Mouse (Mus musculus): Measurements from ENCODE around the gene Vgf. TPM values are rescaled to one million over a fixed set of nuclear protein-coding genes. Genes with fewer than 3 reads are reported as not detected.
A peak's percentile ranks its signal among the peaks of the same experiment; 100 is the strongest.

Vgf gene
- polyA plus RNA-seq, 1 experiment from 2014 or later = 1.1 TPM

- WGBS = 27% methylated on average over 6 of the region's 6 CpGs
- no peak overlapping the region for H3K27ac ChIP-seq
- peaks cover 31% of the 10 kb centered on the region for H3K4me1 ChIP-seq
Measured at GRCm38 (mm10) chr5:137074191-137074651, 48.0 kb downstream of the Vgf start.

GRCm38 (mm10) chr5:137075726-137076125 lies 49.5 kb downstream of the Vgf start:
- 60% methylated on average over 6 of the region's 6 CpGs for WGBS
- Histone ChIP-seq H3K4me3 (replicated peaks) (no peak overlapping the region), H3K27me3 (replicated peaks) (no peaks in the 10 kb centered on the region), H3K36me3 (no peaks in the 10 kb centered on the region), H3K27ac (peak overlapping the region; percentile 81), H3K9me3 (no peaks in the 10 kb centered on the region), H3K4me1 (peaks cover 35% of the 10 kb centered on the region), H3K9ac (no peak overlapping the region), H3K4me2 (no peak overlapping the region)
- no peak for ATAC-seq (ENCODE audit: insufficient read depth, low FRiP score, low read depth)

More at GRCm38 (mm10) chr5:137074191-137074651, 48.0 kb downstream of the Vgf start:
- Histone ChIP-seq H3K4me2 (no peak overlapping the region), H3K9ac (no peak overlapping the region), H3K27me3 (replicated peaks) (no peaks in the 10 kb centered on the region), H3K4me3 (replicated peaks) (no peak overlapping the region), H3K36me3 (no peaks in the 10 kb centered on the region), H3K9me3 (no peaks in the 10 kb centered on the region)
- no peak for ATAC-seq (ENCODE audit: insufficient read depth, low FRiP score, low read depth)

- H3K4me3 ChIP-seq (replicated peaks) = no peak overlapping the region
- peak overlapping the region; percentile 81 for H3K27ac ChIP-seq
- peaks cover 35% of the 10 kb centered on the region for H3K4me1 ChIP-seq
- no peak overlapping the region for H3K9ac ChIP-seq
- WGBS = 36% methylated on average over 11 of the region's 12 CpGs
- H3K36me3 ChIP-seq = no peaks in the 10 kb centered on the region
- no peaks in the 10 kb centered on the region for H3K9me3 ChIP-seq
- ATAC-seq (ENCODE audit: insufficient read depth, low FRiP score, low read depth) = peak; percentile 23; the same call in 1 of the 2 replicates
- H3K27me3 ChIP-seq (replicated peaks) = no peaks in the 10 kb centered on the region
- H3K4me2 ChIP-seq = no peak overlapping the region
Measured at GRCm38 (mm10) chr5:137076191-137076930, 50.2 kb downstream of the Vgf start.

- ATAC-seq (ENCODE audit: insufficient read depth, low FRiP score, low read depth) = no peak
- Histone ChIP-seq H3K4me3 (replicated peaks) (no peak overlapping the region), H3K36me3 (no peaks in the 10 kb centered on the region), H3K9me3 (no peaks in the 10 kb centered on the region), H3K27me3 (replicated peaks) (no peaks in the 10 kb centered on the region), H3K27ac (peak overlapping the region; percentile 81; the same call in 1 of the 2 replicates), H3K4me1 (peaks cover 31% of the 10 kb centered on the region), H3K9ac (no peak overlapping the region), H3K4me2 (no peak overlapping the region)
- 79% methylated on average over 7 of the region's 7 CpGs for WGBS
Measured at GRCm38 (mm10) chr5:137077187-137077586, 51.0 kb downstream of the Vgf start.

- Histone ChIP-seq H3K36me3 (no peaks in the 10 kb centered on the region), H3K27ac (no peak overlapping the region), H3K27me3 (replicated peaks) (no peaks in the 10 kb centered on the region), H3K4me2 (peak overlapping the region; percentile 9; the same call in 1 of the 2 replicates), H3K9me3 (no peaks in the 10 kb centered on the region), H3K4me3 (replicated peaks) (no peak overlapping the region), H3K4me1 (peaks cover 24% of the 10 kb centered on the region), H3K9ac (no peak overlapping the region)
- 0 out of 2 replicates have a peak, but pooled peaks have one; percentile 16 for ATAC-seq (ENCODE audit: insufficient read depth, low FRiP score, low read depth)
- WGBS = 43% methylated on average over 14 of the region's 14 CpGs
Measured at GRCm38 (mm10) chr5:137078041-137078440, 51.8 kb downstream of the Vgf start.

- H3K27me3 ChIP-seq (replicated peaks) = no peaks in the 10 kb centered on the region
- no peak overlapping the region; the same call in 1 of the 2 replicates for H3K27ac ChIP-seq
- no peak overlapping the region for H3K4me3 ChIP-seq (replicated peaks)
- peaks cover 24% of the 10 kb centered on the region for H3K4me1 ChIP-seq
- no peaks in the 10 kb centered on the region for H3K36me3 ChIP-seq
- no peak for ATAC-seq (ENCODE audit: insufficient read depth, low FRiP score, low read depth)
- H3K4me2 ChIP-seq = no peak overlapping the region
- WGBS = 41% methylated on average over 6 of the region's 6 CpGs
- H3K9ac ChIP-seq = no peak overlapping the region
- H3K9me3 ChIP-seq = no peaks in the 10 kb centered on the region
Measured at GRCm38 (mm10) chr5:137078616-137079015, 52.4 kb downstream of the Vgf start.

- Histone ChIP-seq H3K4me3 (replicated peaks) (no peak overlapping the region), H3K36me3 (no peaks in the 10 kb centered on the region), H3K9ac (no peak overlapping the region), H3K27ac (peak overlapping the region; percentile 31; the same call in 1 of the 2 replicates), H3K4me2 (no peak overlapping the region), H3K9me3 (no peaks in the 10 kb centered on the region), H3K4me1 (peaks cover 20% of the 10 kb centered on the region), H3K27me3 (replicated peaks) (no peaks in the 10 kb centered on the region)
- WGBS = 40% methylated on average over 5 of the region's 5 CpGs
- ATAC-seq (ENCODE audit: insufficient read depth, low FRiP score, low read depth) = no peak
Measured at GRCm38 (mm10) chr5:137079849-137080248, 53.7 kb downstream of the Vgf start.

MicroRNAs within 50 kb of the gene (microRNA counts, 519-probe panel; counts per million panel counts)
- microRNA mmu-miR-702 = not detected

Small RNAs within 50 kb of the gene (microRNA-seq; reads per million reads assigned to microRNA genes)
- gene Mir702 = 25.5 reads per million, percentile 36 among the genes with 10 or more reads in this experiment

Other genes with a start within 250 kb of the Vgf start
- gene Col26a1, start 143.2 kb upstream of the Vgf start, polyA plus RNA-seq (2015; fragmentation: Nextera tagmentation; extraction: Ambion mirVana) = 20.6 and 25.3 TPM in 2 replicates
- 59.5 and 62.3 TPM in 2 replicates for gene Ift22, start 118.2 kb upstream of the Vgf start, polyA plus RNA-seq (2015; fragmentation: Nextera tagmentation; extraction: Ambion mirVana)
- 246 and 259 TPM in 2 replicates for gene Fis1, start 73.1 kb upstream of the Vgf start, polyA plus RNA-seq (2015; fragmentation: Nextera tagmentation; extraction: Ambion mirVana)
- gene Cldn15, start 59.8 kb upstream of the Vgf start, polyA plus RNA-seq (2015; fragmentation: Nextera tagmentation; extraction: Ambion mirVana) = 8.9 and 10.8 TPM in 2 replicates
- 44.8 and 46.8 TPM in 2 replicates for gene Plod3, start 39.4 kb upstream of the Vgf start, polyA plus RNA-seq (2015; fragmentation: Nextera tagmentation; extraction: Ambion mirVana)
- gene Znhit1, start 38.4 kb upstream of the Vgf start, polyA plus RNA-seq (2015; fragmentation: Nextera tagmentation; extraction: Ambion mirVana) = 90.6 and 94.3 TPM in 2 replicates
- 189 and 211 TPM in 2 replicates for gene Ap1s1, start 19.7 kb downstream of the Vgf start, polyA plus RNA-seq (2015; fragmentation: Nextera tagmentation; extraction: Ambion mirVana)
- gene Serpine1, start 45.9 kb downstream of the Vgf start, polyA plus RNA-seq (2015; fragmentation: Nextera tagmentation; extraction: Ambion mirVana) = 0.12 and 0.35 TPM in 2 replicates
- gene Trim56, start 89.8 kb downstream of the Vgf start, polyA plus RNA-seq (2015; fragmentation: Nextera tagmentation; extraction: Ambion mirVana) = 9.7 and 10.2 TPM in 2 replicates
- 0.54 and 1.9 TPM in 2 replicates for gene Muc3, start 122.9 kb downstream of the Vgf start, polyA plus RNA-seq (2015; fragmentation: Nextera tagmentation; extraction: Ambion mirVana)
- gene Muc3a, start 186.0 kb downstream of the Vgf start, polyA plus RNA-seq (2015; fragmentation: Nextera tagmentation; extraction: Ambion mirVana) = 1.2 and 2.6 TPM in 2 replicates